Mouse (Mus musculus) CH12.LX (cell line): Measurements from ENCODE around the gene Agap1.

ENCODE experiments used
- CTCF ChIP-seq, 2 experiments: IDR thresholded peaks in 1 of 2; conservative IDR thresholded peaks in 1 of 2; 2 replicates each; pipeline ENCODE4 v1.5.1; 2011 to 2012; ENCODE audit warnings: low read depth in 2 of 2, low read length in 2 of 2, improper control_type of control experiment in 1 of 2, inconsistent platforms in 1 of 2, mild to moderate bottlenecking in 1 of 2, moderate library complexity in 1 of 2
- ETS1 ChIP-seq: conservative IDR thresholded peaks from 2 replicates; pipeline ENCODE4 v1.6.1; 2012; ENCODE audit warnings: low read depth, mild to moderate bottlenecking, inconsistent platforms, low read length, improper control_type of control experiment, moderate library complexity
- MAFK ChIP-seq: IDR thresholded peaks from 2 replicates; pipeline ENCODE4 v1.6.1; 2011; ENCODE audit warnings: low read length, improper control_type of control experiment; ENCODE audit not compliant: insufficient replicate concordance
- MAZ ChIP-seq: IDR thresholded peaks from 2 replicates; pipeline ENCODE4 v1.6.1; 2012; ENCODE audit warnings: low read depth, mild to moderate bottlenecking, inconsistent platforms, low read length, improper control_type of control experiment, moderate library complexity
- MEF2A ChIP-seq: IDR thresholded peaks from 2 replicates; pipeline ENCODE4 v1.6.1; 2014; ENCODE audit warnings: low read depth, mild to moderate bottlenecking, inconsistent platforms, low read length, improper control_type of control experiment, borderline replicate concordance
- MXI1 ChIP-seq: IDR thresholded peaks from 2 replicates; pipeline ENCODE4 v1.6.1; 2011; ENCODE audit warnings: mild to moderate bottlenecking, low read depth, low read length, improper control_type of control experiment
- POLR2A ChIP-seq: IDR thresholded peaks from 2 replicates; pipeline ENCODE4 v1.6.1; 2011; ENCODE audit warnings: low read depth, mild to moderate bottlenecking, improper control_type of control experiment, low read length
- TBP ChIP-seq: conservative IDR thresholded peaks from 2 replicates; pipeline ENCODE4 v1.6.1; 2011; ENCODE audit warnings: low read depth, low read length, improper control_type of control experiment
- TCF12 ChIP-seq: IDR thresholded peaks from 2 replicates; pipeline ENCODE4 v1.6.1; 2014; ENCODE audit warnings: low read depth, mild to moderate bottlenecking, inconsistent platforms, low read length, improper control_type of control experiment
- ZC3H11A ChIP-seq: IDR thresholded peaks from 2 replicates; pipeline ENCODE4 v1.6.1; 2012; ENCODE audit warnings: low read depth, mild to moderate bottlenecking, inconsistent platforms, low read length, improper control_type of control experiment

DNA sequence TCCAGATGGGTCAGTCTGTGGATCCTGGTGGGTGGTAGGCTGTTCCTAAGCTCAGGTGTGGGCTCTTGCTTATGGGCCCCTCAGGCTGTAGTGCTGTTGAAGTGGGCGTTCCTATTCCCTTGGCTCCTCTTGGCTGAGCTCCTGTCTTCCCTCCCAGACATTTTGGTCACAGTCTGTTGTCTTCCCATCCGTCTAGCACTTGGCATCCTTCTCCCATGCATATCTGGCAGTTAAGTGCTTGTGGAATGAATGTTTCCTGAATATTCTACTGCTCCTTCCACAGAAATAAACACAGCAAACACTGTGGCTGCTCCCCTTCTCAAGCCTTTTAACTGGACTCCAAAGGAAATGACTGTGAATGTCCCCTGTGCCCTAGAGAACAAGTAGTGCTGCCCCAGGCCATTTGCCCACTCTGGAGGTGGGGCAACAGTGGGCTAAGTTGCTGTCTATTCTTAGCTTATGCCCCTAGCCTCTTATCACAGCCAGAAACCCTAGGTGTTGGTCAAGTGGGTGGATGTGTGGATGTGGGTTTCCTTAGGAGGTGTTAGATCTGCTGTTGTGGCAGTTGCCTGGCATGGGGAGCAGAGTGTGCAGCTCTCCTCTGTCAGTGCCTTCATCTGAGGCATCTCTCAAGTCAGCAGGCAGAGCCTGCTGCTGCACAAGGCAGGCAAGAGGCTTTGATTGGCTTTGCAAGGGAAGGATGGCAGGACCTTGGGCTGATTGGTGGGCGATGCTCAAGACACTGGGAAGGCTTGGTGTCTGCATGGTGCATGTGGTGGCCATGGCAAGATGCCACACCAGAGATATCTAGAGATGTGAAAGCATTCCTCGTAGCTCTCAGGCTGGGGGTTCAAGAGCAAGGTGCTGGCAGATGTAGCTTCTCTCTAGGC is 24.2 kb downstream of the Agap1 start:
- TF ChIP-seq POLR2A (no peak), TCF12 (no peak), MAZ (no peak), ZC3H11A (no peak), CTCF (conservative IDR thresholded peaks at IDR 0.05 in 1 of 2, IDR thresholded peaks at IDR 0.05 in 1 of 2; ENCODE audit: low read depth in 2 of 2, low read length in 2 of 2) (no peak), MAFK (no peak), ETS1 (no peak), MXI1 (no peak), TBP (no peak), MEF2A (no peak)
